In genomic region chr15:84518540-84518939, GRCm38 (mm10) we compare ENCODE assay signal across 20 mouse cellular contexts. TPM values are rescaled to one million over a fixed set of nuclear protein-coding genes. Genes with fewer than 3 reads are reported as not detected.
DNase-seq lines count a peak whose midpoint lies in the region; ATAC-seq and TF ChIP-seq lines count a peak whose summit lies in the region.
"Had no signal": no experiment of that assay in that cellular context is flagged by ENCODE, and none has a peak within 500 bp of the region (broad histone marks: within the 10 kb centered on the region; RNA-seq: fewer than 3 reads in every experiment).

No protein-coding gene starts in this region.

- intact Hi-C loops in left cerebral cortex, postnatal 36 days (cut with DNase I) = no loop called here

- DNase-seq in forebrain, embryonic 14.5 days (ENCODE audit: low spot score) = peak; percentile 53
- no peak for DNase-seq in hindbrain, embryonic 14.5 days (ENCODE audit: low spot score)
- peak; percentile 44 for DNase-seq in midbrain, postnatal 0 days (ENCODE audit: low spot score)
- no peak for DNase-seq in frontal cortex, adult 2 months (ENCODE audit: extremely low spot score in 1 of 2, low spot score in 1 of 2)
- DNase-seq in left cerebral cortex, postnatal 36 days (ENCODE audit: low spot score in 2 of 2) = no peak
- DNase-seq: adrenal gland, postnatal 10 days; B cell, adult 2 months; cerebellum, adult 9-10 months; kidney, adult 18-20 months had no signal

- no peaks in the 10 kb centered on the region for H3K9me3 ChIP-seq in hindbrain, embryonic 12.5 days (replicated peaks)
- no peaks in the 10 kb centered on the region for H3K9me3 ChIP-seq in hindbrain, embryonic 16.5 days (ENCODE audit: control insufficient read depth, low read length)
- no peaks in the 10 kb centered on the region for H3K9me3 ChIP-seq in forebrain, embryonic 14.5 days (replicated peaks; ENCODE audit: control insufficient read depth, low read length)
- no peaks in the 10 kb centered on the region for H3K9me3 ChIP-seq in hindbrain, embryonic 14.5 days (ENCODE audit: control insufficient read depth, low read length)
- H3K9me3 ChIP-seq in midbrain, postnatal 0 days (ENCODE audit: low read length) = no peaks in the 10 kb centered on the region
- H3K9me3 ChIP-seq: embryonic facial prominence, embryonic 15.5 days; neural tube, embryonic 13.5 days had no signal

- 55% methylated on average over 8 of the region's 8 CpGs for WGBS in hindbrain, embryonic 12.5 days
- 33% methylated on average over 8 of the region's 8 CpGs for WGBS in hindbrain, embryonic 16.5 days
- WGBS in forebrain, embryonic 14.5 days = 30% methylated on average over 8 of the region's 8 CpGs
- WGBS in hindbrain, embryonic 14.5 days = 34% methylated on average over 8 of the region's 8 CpGs
- WGBS in midbrain, postnatal 0 days = 41% methylated on average over 8 of the region's 8 CpGs

- no peaks in the 10 kb centered on the region for H3K36me3 ChIP-seq in hindbrain, embryonic 12.5 days
- H3K36me3 ChIP-seq in hindbrain, embryonic 16.5 days (ENCODE audit: control insufficient read depth, insufficient read depth, low read length) = no peaks in the 10 kb centered on the region
- H3K36me3 ChIP-seq in forebrain, embryonic 14.5 days (ENCODE audit: control insufficient read depth, insufficient read depth, low read length) = no peaks in the 10 kb centered on the region
- H3K36me3 ChIP-seq in hindbrain, embryonic 14.5 days (replicated peaks; ENCODE audit: control insufficient read depth, insufficient read depth) = no peaks in the 10 kb centered on the region
- no peaks in the 10 kb centered on the region for H3K36me3 ChIP-seq in midbrain, postnatal 0 days (ENCODE audit: insufficient read depth, low read length)
- H3K36me3 ChIP-seq: embryonic facial prominence, embryonic 15.5 days; G1E; neural tube, embryonic 13.5 days had no signal

- H3K4me3 ChIP-seq in hindbrain, embryonic 12.5 days = no peak overlapping the region
- no peak overlapping the region for H3K4me3 ChIP-seq in hindbrain, embryonic 16.5 days (ENCODE audit: low read length)
- no peak overlapping the region for H3K4me3 ChIP-seq in forebrain, embryonic 14.5 days (ENCODE audit: low read depth, low read length)
- no peak overlapping the region for H3K4me3 ChIP-seq in hindbrain, embryonic 14.5 days (replicated peaks; ENCODE audit: low read length)
- H3K4me3 ChIP-seq in midbrain, postnatal 0 days (ENCODE audit: low read depth, low read length) = no peak overlapping the region
- H3K4me3 ChIP-seq: embryonic facial prominence, embryonic 15.5 days; left cerebral cortex, adult 2 months; myocyte; neural tube, embryonic 13.5 days had no signal

- H3K9ac ChIP-seq in hindbrain, embryonic 12.5 days = no peak overlapping the region
- no peak overlapping the region for H3K9ac ChIP-seq in hindbrain, embryonic 16.5 days (ENCODE audit: low read depth, low read length)
- H3K9ac ChIP-seq in forebrain, embryonic 14.5 days (ENCODE audit: low read length) = no peak overlapping the region
- H3K9ac ChIP-seq in hindbrain, embryonic 14.5 days = no peak overlapping the region
- no peak overlapping the region for H3K9ac ChIP-seq in midbrain, postnatal 0 days (replicated peaks; ENCODE audit: low read length, poor library complexity, severe bottlenecking)
- H3K9ac ChIP-seq: embryonic facial prominence, embryonic 15.5 days; neural tube, embryonic 13.5 days had no signal

- peak overlapping the region; percentile 17; the same call in 1 of the 2 replicates for H3K27ac ChIP-seq in hindbrain, embryonic 12.5 days
- H3K27ac ChIP-seq in hindbrain, embryonic 16.5 days (ENCODE audit: low read depth, low read length) = no peak overlapping the region
- no peak overlapping the region for H3K27ac ChIP-seq in forebrain, embryonic 14.5 days (ENCODE audit: low read depth, low read length)
- H3K27ac ChIP-seq in hindbrain, embryonic 14.5 days = peak overlapping the region; percentile 5; the same call in 1 of the 2 replicates
- no peak overlapping the region for H3K27ac ChIP-seq in midbrain, postnatal 0 days (ENCODE audit: low read depth, low read length)
- H3K27ac ChIP-seq: embryonic facial prominence, embryonic 15.5 days; kidney, postnatal 0 days; left cerebral cortex, adult 2 months; macrophage; neural tube, embryonic 13.5 days; stomach, postnatal 0 days had no signal

- H3K4me2 ChIP-seq in hindbrain, embryonic 12.5 days (replicated peaks) = no peak overlapping the region
- H3K4me2 ChIP-seq in hindbrain, embryonic 16.5 days (ENCODE audit: low read length) = no peak overlapping the region
- no peak overlapping the region for H3K4me2 ChIP-seq in forebrain, embryonic 14.5 days (ENCODE audit: low read length)
- H3K4me2 ChIP-seq in hindbrain, embryonic 14.5 days (replicated peaks) = no peak overlapping the region
- no peak overlapping the region for H3K4me2 ChIP-seq in midbrain, postnatal 0 days (ENCODE audit: low read depth, low read length, poor library complexity, severe bottlenecking)
- H3K4me2 ChIP-seq: embryonic facial prominence, embryonic 15.5 days; neural tube, embryonic 13.5 days had no signal

- H3K27me3 ChIP-seq in hindbrain, embryonic 12.5 days = no peaks in the 10 kb centered on the region
- H3K27me3 ChIP-seq in hindbrain, embryonic 16.5 days (replicated peaks; ENCODE audit: control insufficient read depth, insufficient read depth, low read length) = no peaks in the 10 kb centered on the region; the same call in 1 of the 2 replicates
- no peaks in the 10 kb centered on the region for H3K27me3 ChIP-seq in forebrain, embryonic 14.5 days (replicated peaks; ENCODE audit: control insufficient read depth, insufficient read depth, low read length)
- H3K27me3 ChIP-seq in hindbrain, embryonic 14.5 days (ENCODE audit: control insufficient read depth, insufficient read depth, low read length) = no peaks in the 10 kb centered on the region
- no peaks in the 10 kb centered on the region for H3K27me3 ChIP-seq in midbrain, postnatal 0 days (ENCODE audit: insufficient read depth, low read length)
- H3K27me3 ChIP-seq: neural tube, embryonic 13.5 days had no signal

- ATAC-seq in hindbrain, embryonic 12.5 days (ENCODE audit: low FRiP score) = no peak
- no peak for ATAC-seq in hindbrain, embryonic 16.5 days
- ATAC-seq in forebrain, embryonic 14.5 days = 0 out of 2 replicates have a peak, but pooled peaks have one; percentile 18
- ATAC-seq in hindbrain, embryonic 14.5 days (ENCODE audit: low FRiP score) = 0 out of 2 replicates have a peak, but pooled peaks have one; percentile 29
- ATAC-seq in midbrain, postnatal 0 days (ENCODE audit: low FRiP score) = no peak
- ATAC-seq: inflammation-experienced regulatory T-cells, adult 6 months had no signal

- TF ChIP-seq CTCF in midbrain, postnatal 0 days (IDR thresholded peaks at IDR 0.05) = no peak

- peaks cover 16% of the 10 kb centered on the region for H3K4me1 ChIP-seq in hindbrain, embryonic 12.5 days
- peaks cover 5% of the 10 kb centered on the region for H3K4me1 ChIP-seq in hindbrain, embryonic 16.5 days (ENCODE audit: control insufficient read depth, insufficient read depth, low read depth, low read length)
- peaks cover 12% of the 10 kb centered on the region for H3K4me1 ChIP-seq in forebrain, embryonic 14.5 days (ENCODE audit: control insufficient read depth, insufficient read depth, low read length)
- H3K4me1 ChIP-seq in hindbrain, embryonic 14.5 days (replicated peaks; ENCODE audit: control insufficient read depth, insufficient read depth, low read length) = peaks cover 14% of the 10 kb centered on the region
- peaks cover 7% of the 10 kb centered on the region for H3K4me1 ChIP-seq in midbrain, postnatal 0 days (ENCODE audit: insufficient read depth, low read length)
- H3K4me1 ChIP-seq: embryonic facial prominence, embryonic 15.5 days had no signal

RNA-seq across cellular contexts. Expression of gene Rtl6, which starts 39.1 kb away (rescaled TPM):
- 48.9 and 52.5 TPM in 2 replicates for polyA plus RNA-seq in hindbrain, embryonic 12.5 days (2016; fragmentation: Nextera tagmentation; extraction: Ambion mirVana)
- polyA plus RNA-seq in hindbrain, embryonic 16.5 days (2015; fragmentation: Nextera tagmentation; extraction: Ambion mirVana) = 54.8 and 66.4 TPM in 2 replicates
- polyA plus RNA-seq in forebrain, embryonic 14.5 days (2014; fragmentation: Nextera tagmentation; extraction: Ambion mirVana) = 28.8 and 32.4 TPM in 2 replicates
- polyA plus RNA-seq in hindbrain, embryonic 14.5 days (2014; fragmentation: Nextera tagmentation; extraction: Ambion mirVana) = 37.2 and 40.1 TPM in 2 replicates
- total RNA-seq in midbrain, postnatal 0 days (2014; rRNA removed) = 85.5 and 90.3 TPM in 2 replicates
- 52.9 and 55.9 TPM in 2 replicates for polyA plus RNA-seq in midbrain, postnatal 0 days (2015; fragmentation: Nextera tagmentation; extraction: Ambion mirVana)
- polyA plus RNA-seq in frontal cortex, adult 2 months (2012; rRNA removed) = 37.5 and 42.3 TPM in 2 replicates
- 10 to 100 TPM; 54.4 to 60.6 TPM for total RNA-seq in left cerebral cortex, postnatal 36 days (2021)
- polyA plus RNA-seq: G1E had no signal

Comparison
In these comparisons a context has a peak if more than half of its experiments do, and no peak if none do; other contexts are left out.
1. ATAC-seq: peak in forebrain, embryonic 14.5 days (single experiment) and hindbrain, embryonic 14.5 days (single experiment); none in hindbrain, embryonic 12.5 days (single experiment), hindbrain, embryonic 16.5 days (single experiment) and midbrain, postnatal 0 days (single experiment).
2. H3K27ac ChIP-seq: peak in hindbrain, embryonic 12.5 days (single experiment) and hindbrain, embryonic 14.5 days (single experiment); none in hindbrain, embryonic 16.5 days (single experiment), forebrain, embryonic 14.5 days (single experiment) and midbrain, postnatal 0 days (single experiment).
3. DNase-seq: peak in forebrain, embryonic 14.5 days (single experiment) and midbrain, postnatal 0 days (single experiment); none in hindbrain, embryonic 14.5 days (single experiment), frontal cortex, adult 2 months (0 of 2) and left cerebral cortex, postnatal 36 days (0 of 2).